Mouse (Mus musculus) hindbrain, postnatal 0 days (tissue): ENCODE measurements around the gene T2. TPM values are rescaled to one million over a fixed set of nuclear protein-coding genes. Genes with fewer than 3 reads are reported as not detected.

Experiments
- ATAC-seq: fragments of 200-750 bp; cut with Nextera tagmentation; 2 replicates; pipeline ENCODE4 v1.8.0; 2017; ENCODE audit warnings: mild to moderate bottlenecking, moderate TSS enrichment, moderate library complexity
- DNase-seq: peaks from one replicate; pipeline ENCODE4 v3.0.0-alpha.2; 2015; ENCODE audit warnings: low spot score
- H3K27ac ChIP-seq: fragments of 300-500 bp; sonication (generic); 2 replicates; pipeline ENCODE4 v1.5.1; 2014; ENCODE audit warnings: mild to moderate bottlenecking
- H3K27me3 ChIP-seq: fragments of 300-500 bp; sonication (generic); 2 replicates; pipeline ENCODE4 v1.6.1; 2014; ENCODE audit warnings: low read length, mixed read lengths; ENCODE audit not compliant: insufficient read depth
- H3K36me3 ChIP-seq: fragments of 300-500 bp; sonication (generic); 2 replicates; pipeline ENCODE4 v1.6.1; 2014; ENCODE audit warnings: low read length, mixed read lengths; ENCODE audit not compliant: insufficient read depth
- H3K4me1 ChIP-seq: fragments of 300-500 bp; sonication (generic); 2 replicates; pipeline ENCODE4 v1.6.1; 2014; ENCODE audit warnings: antibody characterized with exemption, low read length, mixed read lengths; ENCODE audit not compliant: insufficient read depth
- H3K4me2 ChIP-seq: fragments of 300-500 bp; sonication (generic); 2 replicates; pipeline ENCODE4 v1.6.1; 2014; ENCODE audit warnings: low read depth, mild to moderate bottlenecking, low read length, moderate library complexity, mixed read lengths
- H3K4me3 ChIP-seq: fragments of 300-500 bp; sonication (generic); 2 replicates; pipeline ENCODE4 v1.5.1; 2014; ENCODE audit warnings: low read length
- H3K9ac ChIP-seq: fragments of 300-500 bp; sonication (generic); replicated peaks from 2 replicates; pipeline ENCODE4 v1.6.1; 2014; ENCODE audit warnings: mild to moderate bottlenecking, low read length, moderate library complexity, mixed read lengths
- H3K9me3 ChIP-seq: fragments of 300-500 bp; sonication (generic); 2 replicates; pipeline ENCODE4 v1.6.1; 2016; ENCODE audit warnings: low read length, mixed read lengths
- CTCF ChIP-seq: IDR thresholded peaks from 2 replicates; pipeline ENCODE4 v1.5.1; 2016; ENCODE audit warnings: antibody characterized with exemption, control low read depth, low read depth
- whole genome bisulfite sequencing: fragments of 180-500 bp; shearing (Covaris S2); extraction: QIAGEN DNeasy Blood & Tissue Kit; methylation state at CpG from one replicate; pipeline ENCODE4 v1.1.7; 2014; 5-methylcytosine and 5-hydroxymethylcytosine counted together
- polyA plus RNA-seq: library from polyadenylated mRNA; unstranded; fragments of >200 nt; fragmentation: Nextera tagmentation; extraction: Ambion mirVana; gene quantifications from 2 replicates; pipeline ENCODE4 v1.2.1, GENCODE M21; 2015
- total RNA-seq: library from RNA; depleted of rRNA; stranded (reverse); fragments of >200 nt; gene quantifications from 2 replicates; pipeline ENCODE4 v1.2.3, GENCODE M21; 2014

Gene T2
- total and polyA plus RNA-seq, 2 experiments from 2014 or later, result 0.10 to 0.69 TPM

- H3K9ac ChIP-seq, result 0 out of 2 replicates have a peak overlapping the region, but pooled peaks have one; percentile 13
- ATAC-seq (no peak), DNase-seq (peak; percentile 54)
- 46% methylated on average over 6 of the region's 6 CpGs for WGBS
- H3K36me3 ChIP-seq, result no peaks in the 10 kb centered on the region
- peak overlapping the region; percentile 6; the same call in 1 of the 2 replicates for H3K4me3 ChIP-seq
- peak overlapping the region; percentile 85 for H3K4me2 ChIP-seq
- TF ChIP-seq CTCF, result no peak
- H3K4me1 ChIP-seq, result peaks cover 32% of the 10 kb centered on the region
- no peaks in the 10 kb centered on the region for H3K9me3 ChIP-seq
- H3K27me3 ChIP-seq, result no peaks in the 10 kb centered on the region
- H3K27ac ChIP-seq, result no peak overlapping the region
Observed at GRCm38 (mm10) chr17:8343416-8343815, 12.4 kb upstream of the T2 start.

- ATAC-seq (no peak), DNase-seq (no peak)
- Histone ChIP-seq H3K4me3 (no peak overlapping the region), H3K9ac (no peak overlapping the region), H3K27ac (no peak overlapping the region), H3K27me3 (no peaks in the 10 kb centered on the region), H3K4me2 (no peak overlapping the region), H3K9me3 (no peaks in the 10 kb centered on the region), H3K4me1 (peaks cover 7% of the 10 kb centered on the region), H3K36me3 (no peaks in the 10 kb centered on the region)
- 50% methylated on average over 5 of the region's 5 CpGs for WGBS
- TF ChIP-seq CTCF, result peak; percentile 26; the same call in 1 of the 2 replicates
Observed at GRCm38 (mm10) chr17:8347765-8348285, 8.0 kb upstream of the T2 start.

GRCm38 (mm10) chr17:8348941-8349340 lies 6.9 kb upstream of the T2 start:
- no peak for TF ChIP-seq CTCF
- no peak overlapping the region for H3K27ac ChIP-seq
- 79% methylated on average over 4 of the region's 4 CpGs for WGBS
- no peak overlapping the region for H3K9ac ChIP-seq
- H3K4me3 ChIP-seq, result no peak overlapping the region
- no peak for ATAC-seq
- no peak overlapping the region for H3K4me2 ChIP-seq
- no peaks in the 10 kb centered on the region for H3K27me3 ChIP-seq
- H3K36me3 ChIP-seq, result no peaks in the 10 kb centered on the region
- no peaks in the 10 kb centered on the region for H3K4me1 ChIP-seq
- H3K9me3 ChIP-seq, result no peaks in the 10 kb centered on the region
- no peak for DNase-seq

- Histone ChIP-seq H3K4me2 (no peak overlapping the region), H3K9me3 (no peaks in the 10 kb centered on the region), H3K36me3 (no peaks in the 10 kb centered on the region), H3K27ac (no peak overlapping the region; the same call in 1 of the 2 replicates), H3K27me3 (no peaks in the 10 kb centered on the region), H3K4me1 (no peaks in the 10 kb centered on the region), H3K9ac (no peak overlapping the region), H3K4me3 (no peak overlapping the region)
- DNase-seq, result no peak
- peak; percentile 88 for ATAC-seq
- WGBS, result 24% methylated on average over 7 of the region's 7 CpGs
- no peak for TF ChIP-seq CTCF
Observed at GRCm38 (mm10) chr17:8351088-8351487, 4.7 kb upstream of the T2 start.

- DNase-seq (no peak), ATAC-seq (no peak)
- Histone ChIP-seq H3K9ac (no peak overlapping the region), H3K27me3 (no peaks in the 10 kb centered on the region), H3K9me3 (no peaks in the 10 kb centered on the region), H3K4me2 (no peak overlapping the region), H3K4me1 (peaks cover 5% of the 10 kb centered on the region), H3K4me3 (no peak overlapping the region), H3K36me3 (no peaks in the 10 kb centered on the region), H3K27ac (no peak overlapping the region)
- WGBS, result 96% methylated on average over 6 of the region's 6 CpGs
- no peak for TF ChIP-seq CTCF
Observed at GRCm38 (mm10) chr17:8357498-8357897, 1.7 kb downstream of the T2 start.

- 73% methylated on average over 5 of the region's 5 CpGs for WGBS
- no peak for TF ChIP-seq CTCF
- H3K27me3 ChIP-seq, result no peaks in the 10 kb centered on the region
- no peak for DNase-seq
- no peaks in the 10 kb centered on the region for H3K36me3 ChIP-seq
- H3K27ac ChIP-seq, result no peak overlapping the region
- no peak overlapping the region for H3K9ac ChIP-seq
- H3K4me2 ChIP-seq, result no peak overlapping the region
- no peaks in the 10 kb centered on the region for H3K9me3 ChIP-seq
- H3K4me1 ChIP-seq, result peaks cover 5% of the 10 kb centered on the region
- peak; percentile 24 for ATAC-seq
- no peak overlapping the region for H3K4me3 ChIP-seq
Observed at GRCm38 (mm10) chr17:8360876-8361275, 5.1 kb downstream of the T2 start.

GRCm38 (mm10) chr17:8361281-8362103 lies 5.7 kb downstream of the T2 start:
- H3K9me3 ChIP-seq, result no peaks in the 10 kb centered on the region
- TF ChIP-seq CTCF, result no peak
- H3K27me3 ChIP-seq, result no peaks in the 10 kb centered on the region
- H3K9ac ChIP-seq, result no peak overlapping the region
- H3K4me2 ChIP-seq, result no peak overlapping the region
- ATAC-seq (peak; percentile 43), DNase-seq (peak; percentile 56)
- H3K4me3 ChIP-seq, result no peak overlapping the region
- WGBS, result 46% methylated on average over 10 of the region's 10 CpGs
- no peak overlapping the region; the same call in 1 of the 2 replicates for H3K27ac ChIP-seq
- H3K36me3 ChIP-seq, result no peaks in the 10 kb centered on the region
- H3K4me1 ChIP-seq, result peaks cover 5% of the 10 kb centered on the region
